Mouse (Mus musculus) bone marrow macrophage, adult 2 months (primary cell): ENCODE results near the gene Tmem39a. TPM values are rescaled to one million over a fixed set of nuclear protein-coding genes. Genes with fewer than 3 reads are reported as not detected.

Source experiments
- H3K27ac ChIP-seq: 2 replicates; pipeline ENCODE4 v1.5.1; 2012; ENCODE audit warnings: low read depth, low read length; ENCODE audit not compliant: insufficient read depth
- H3K4me1 ChIP-seq: 2 replicates; pipeline ENCODE4 v1.6.1; 2012; ENCODE audit warnings: low read length; ENCODE audit not compliant: control insufficient read depth, insufficient read depth
- H3K4me3 ChIP-seq: 2 replicates; pipeline ENCODE4 v1.5.1; 2012; ENCODE audit warnings: mild to moderate bottlenecking, low read length, moderate library complexity; ENCODE audit not compliant: insufficient read depth
- CTCF ChIP-seq: IDR thresholded peaks from 2 replicates; pipeline ENCODE4 v1.5.1; 2012; ENCODE audit warnings: low read depth, mild to moderate bottlenecking, low read length, moderate library complexity
- POLR2A ChIP-seq: IDR thresholded peaks from 2 replicates; pipeline ENCODE4 v1.6.1; 2012; ENCODE audit warnings: mild to moderate bottlenecking, low read depth, low read length, borderline replicate concordance
- polyA plus RNA-seq: library from polyadenylated mRNA; stranded (reverse); fragments of >200 nt; gene quantifications from 2 replicates; pipeline ENCODE4 v1.2.4, GENCODE M21; 2012; ENCODE audit not compliant: missing spikeins, insufficient read depth, insufficient read length

Tmem39a gene
- polyA plus RNA-seq, 1 experiment: 25.9 TPM

GRCm38 (mm10) chr16:38587572-38587971, 29.1 kb downstream of the Tmem39a start:
- TF ChIP-seq POLR2A (no peak), CTCF (no peak)
- no peaks in the 10 kb centered on the region for H3K4me1 ChIP-seq
- H3K27ac ChIP-seq: no peak overlapping the region
- H3K4me3 ChIP-seq: no peak overlapping the region

GRCm38 (mm10) chr16:38591506-38591905, 33.0 kb downstream of the Tmem39a start:
- Histone ChIP-seq H3K4me3 (no peak overlapping the region), H3K4me1 (no peaks in the 10 kb centered on the region), H3K27ac (no peak overlapping the region)
- no peak for TF ChIP-seq CTCF
- no peak for TF ChIP-seq POLR2A

GRCm38 (mm10) chr16:38592026-38592678, 33.7 kb downstream of the Tmem39a start:
- no peak for TF ChIP-seq CTCF
- H3K4me1 ChIP-seq: no peaks in the 10 kb centered on the region
- H3K27ac ChIP-seq: no peak overlapping the region
- no peak overlapping the region for H3K4me3 ChIP-seq

- TF ChIP-seq CTCF: no peak
- H3K4me1 ChIP-seq: no peaks in the 10 kb centered on the region
- no peak overlapping the region for H3K27ac ChIP-seq
- no peak overlapping the region for H3K4me3 ChIP-seq
Measured at GRCm38 (mm10) chr16:38592946-38593345, 34.4 kb downstream of the Tmem39a start.

GRCm38 (mm10) chr16:38594435-38594834, 35.9 kb downstream of the Tmem39a start:
- TF ChIP-seq CTCF: no peak
- no peak for TF ChIP-seq POLR2A
- no peak overlapping the region for H3K27ac ChIP-seq

GRCm38 (mm10) chr16:38596099-38596498, 37.6 kb downstream of the Tmem39a start:
- TF ChIP-seq POLR2A (no peak), CTCF (no peak)
- Histone ChIP-seq H3K27ac (no peak overlapping the region), H3K4me3 (no peak overlapping the region), H3K4me1 (no peaks in the 10 kb centered on the region)

More at GRCm38 (mm10) chr16:38594435-38594834, 35.9 kb downstream of the Tmem39a start:
- no peak overlapping the region for H3K4me3 ChIP-seq
- H3K4me1 ChIP-seq: no peaks in the 10 kb centered on the region

GRCm38 (mm10) chr16:38596651-38597050, 38.2 kb downstream of the Tmem39a start:
- H3K4me1 ChIP-seq: no peaks in the 10 kb centered on the region

GRCm38 (mm10) chr16:38598986-38599680, 40.6 kb downstream of the Tmem39a start:
- Histone ChIP-seq H3K27ac (no peak overlapping the region), H3K4me3 (no peak overlapping the region), H3K4me1 (no peaks in the 10 kb centered on the region)
- no peak for TF ChIP-seq POLR2A

More at GRCm38 (mm10) chr16:38596651-38597050, 38.2 kb downstream of the Tmem39a start:
- no peak overlapping the region for H3K4me3 ChIP-seq
- no peak for TF ChIP-seq CTCF
- TF ChIP-seq POLR2A: no peak
- no peak overlapping the region for H3K27ac ChIP-seq

- H3K27ac ChIP-seq: no peak overlapping the region
- no peak for TF ChIP-seq CTCF
- no peak for TF ChIP-seq POLR2A
- H3K4me1 ChIP-seq: no peaks in the 10 kb centered on the region
- no peak overlapping the region for H3K4me3 ChIP-seq
Measured at GRCm38 (mm10) chr16:38602989-38603804, 44.7 kb downstream of the Tmem39a start.

GRCm38 (mm10) chr16:38606509-38606908, 48.0 kb downstream of the Tmem39a start:
- Histone ChIP-seq H3K27ac (no peak overlapping the region), H3K4me1 (no peaks in the 10 kb centered on the region), H3K4me3 (no peak overlapping the region)
- no peak for TF ChIP-seq CTCF
